Mouse (Mus musculus) liver, embryonic 14.5 days (tissue): Measurements from ENCODE around the gene B2m.

Source experiments
- CTCF ChIP-seq: IDR thresholded peaks from 2 replicates; pipeline ENCODE4 v1.5.1; 2016; ENCODE audit warnings: antibody characterized with exemption, low read depth, control low read depth
- EP300 ChIP-seq: IDR thresholded peaks from 2 replicates; pipeline ENCODE4 v1.6.1; 2016; ENCODE audit warnings: antibody characterized with exemption, low read depth

- TF ChIP-seq CTCF (no peak), EP300 (no peak)
These were observed 6.3 kb downstream of the B2m start for GRCm38 (mm10) chr2:122153681-122154365.
